Mouse (Mus musculus) intestine, postnatal 0 days (tissue): ENCODE results near the gene Ttc22. TPM values are rescaled to one million over a fixed set of nuclear protein-coding genes. Genes with fewer than 3 reads are reported as not detected.
A peak's percentile ranks its signal among the peaks of the same experiment; 100 is the strongest.

Experiments
- ATAC-seq: fragments of 200-750 bp; cut with Nextera tagmentation; 2 replicates; pipeline ENCODE4 v1.8.0; 2017; ENCODE audit warnings: mild to moderate bottlenecking, moderate TSS enrichment, moderate library complexity
- H3K27ac ChIP-seq: fragments of 300-500 bp; sonication (generic); 2 replicates; pipeline ENCODE4 v1.5.1; 2014; ENCODE audit warnings: mild to moderate bottlenecking, low read depth, low read length, moderate library complexity
- H3K27me3 ChIP-seq: fragments of 300-500 bp; sonication (generic); replicated peaks from 2 replicates; pipeline ENCODE4 v1.6.1; 2014; ENCODE audit warnings: low read length, mixed read lengths; ENCODE audit not compliant: control insufficient read depth, insufficient read depth
- H3K36me3 ChIP-seq: fragments of 300-500 bp; sonication (generic); 2 replicates; pipeline ENCODE4 v1.6.1; 2014; ENCODE audit warnings: mild to moderate bottlenecking, moderate library complexity; ENCODE audit not compliant: control insufficient read depth, insufficient read depth
- H3K4me1 ChIP-seq: fragments of 300-500 bp; sonication (generic); replicated peaks from 2 replicates; pipeline ENCODE4 v1.6.1; 2014; ENCODE audit warnings: antibody characterized with exemption, low read length, mixed read lengths; ENCODE audit not compliant: control insufficient read depth, insufficient read depth
- H3K4me2 ChIP-seq: fragments of 300-500 bp; sonication (generic); replicated peaks from 2 replicates; pipeline ENCODE4 v1.6.1; 2014; ENCODE audit warnings: low read depth, mild to moderate bottlenecking, moderate library complexity
- H3K4me3 ChIP-seq: fragments of 300-500 bp; sonication (generic); 2 replicates; pipeline ENCODE4 v1.5.1; 2014; ENCODE audit warnings: low read depth, low read length
- H3K9ac ChIP-seq: fragments of 300-500 bp; sonication (generic); 2 replicates; pipeline ENCODE4 v1.6.1; 2014; ENCODE audit warnings: mild to moderate bottlenecking, low read depth, low read length
- H3K9me3 ChIP-seq: fragments of 300-500 bp; sonication (generic); 2 replicates; pipeline ENCODE4 v1.6.1; 2016; ENCODE audit warnings: mixed run types; ENCODE audit not compliant: control insufficient read depth
- CTCF ChIP-seq: sonication (generic); IDR thresholded peaks from 2 replicates; pipeline ENCODE4 v1.5.1; 2016; ENCODE audit warnings: low read depth, mild to moderate bottlenecking, control low read depth, antibody characterized with exemption, moderate library complexity
- WGBS: fragments of 180-500 bp; shearing (Covaris S2); extraction: QIAGEN DNeasy Blood & Tissue Kit; methylation state at CpG from one replicate; pipeline ENCODE4 v1.1.7; 2014; 5-methylcytosine and 5-hydroxymethylcytosine counted together
- polyA plus RNA-seq: library from polyadenylated mRNA; unstranded; fragments of >200 nt; fragmentation: Nextera tagmentation; extraction: Ambion mirVana; gene quantifications from 2 replicates; pipeline ENCODE4 v1.2.1, GENCODE M21; 2015

Ttc22 gene
- polyA plus RNA-seq, 1 experiment from 2014 or later = 66.4 TPM

DNA sequence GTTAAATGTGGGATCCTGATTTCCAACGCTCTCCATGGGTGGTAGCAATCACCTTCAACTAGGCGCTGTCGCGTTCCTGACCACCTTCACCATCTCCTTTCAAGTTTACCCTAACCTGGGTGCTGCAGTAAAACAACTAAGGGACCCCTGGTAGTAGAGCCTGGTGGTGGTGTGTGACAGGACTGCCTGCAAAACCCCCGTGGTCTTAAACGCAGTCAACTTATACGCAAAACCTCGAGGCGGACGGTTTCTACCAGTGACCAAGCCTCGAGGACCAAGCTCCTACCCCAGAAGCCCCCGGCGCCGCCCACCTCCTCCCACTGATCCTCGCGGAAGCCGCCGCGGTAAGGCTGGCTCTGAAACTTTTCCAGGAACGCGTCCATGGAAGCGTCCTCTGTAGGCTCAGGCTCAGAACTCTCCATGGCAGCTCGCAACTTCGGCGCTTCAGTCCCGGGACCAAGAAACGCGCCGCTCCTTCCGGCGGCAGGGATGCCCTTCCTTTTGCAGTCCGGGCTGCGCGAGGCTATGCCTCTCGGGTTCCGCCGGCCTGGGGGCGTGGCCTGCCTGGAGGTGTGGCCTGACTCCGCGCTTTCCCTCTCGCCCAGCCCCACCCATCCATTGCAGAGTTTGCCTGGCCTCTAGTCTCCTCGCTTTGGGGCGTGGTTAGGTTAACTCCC lies 56.3 kb downstream of the Ttc22 start, which contains the start of gene Ttc4:
Gene Ttc4 (minus strand): TSS at position 503 of the 677 bp plus-strand sequence.
- Histone ChIP-seq H3K9ac (peak within 1 kb of the TSS; percentile 71), H3K4me2 (peak within 1 kb of the TSS; percentile 65), H3K4me3 (peak within 1 kb of the TSS; percentile 73), H3K4me1 (no peaks in the 10 kb centered on the region), H3K27me3 (no peaks in the 10 kb centered on the region), H3K36me3 (peaks cover 28% of the 10 kb centered on the region), H3K27ac (peak within 1 kb of the TSS; percentile 52; the same call in 1 of the 2 replicates), H3K9me3 (no peaks in the 10 kb centered on the region)
- TF ChIP-seq CTCF = peak; percentile 26; the same call in 1 of the 2 replicates
- peak; percentile 96 for ATAC-seq
- under 1% methylated on average over 43 of the region's 43 CpGs for WGBS

DNA sequence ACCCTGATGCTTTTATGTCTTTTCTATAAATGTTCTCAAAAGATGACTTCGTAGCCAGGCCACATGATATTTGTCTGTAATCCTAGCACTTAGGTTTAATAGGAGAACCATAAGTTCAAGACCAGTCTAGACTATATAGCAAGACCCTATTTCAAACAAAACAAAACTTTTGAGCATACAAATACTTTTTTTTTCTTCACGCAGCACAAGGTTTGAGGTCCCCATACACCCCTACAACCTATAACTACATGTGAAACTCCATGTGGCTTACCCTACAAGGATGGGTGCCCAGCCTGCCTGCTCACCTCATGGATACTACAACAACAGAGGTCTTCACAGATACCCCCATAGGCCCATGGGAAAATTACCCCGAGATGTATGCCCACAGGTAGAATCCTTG lies 56.9 kb downstream of the Ttc22 start:
- peak overlapping the region; percentile 73 for H3K4me3 ChIP-seq
- H3K27ac ChIP-seq = no peak overlapping the region
- ATAC-seq = no peak
- no peaks in the 10 kb centered on the region for H3K9me3 ChIP-seq
- no peak overlapping the region for H3K9ac ChIP-seq
- TF ChIP-seq CTCF = no peak
- H3K4me1 ChIP-seq = no peaks in the 10 kb centered on the region
- H3K27me3 ChIP-seq = no peaks in the 10 kb centered on the region
- 0 out of 2 replicates have a peak overlapping the region, but pooled peaks have one; percentile 14 for H3K4me2 ChIP-seq
- whole genome bisulfite sequencing = 45% methylated on average over 3 of the region's 3 CpGs
- H3K36me3 ChIP-seq = peaks cover 24% of the 10 kb centered on the region

DNA sequence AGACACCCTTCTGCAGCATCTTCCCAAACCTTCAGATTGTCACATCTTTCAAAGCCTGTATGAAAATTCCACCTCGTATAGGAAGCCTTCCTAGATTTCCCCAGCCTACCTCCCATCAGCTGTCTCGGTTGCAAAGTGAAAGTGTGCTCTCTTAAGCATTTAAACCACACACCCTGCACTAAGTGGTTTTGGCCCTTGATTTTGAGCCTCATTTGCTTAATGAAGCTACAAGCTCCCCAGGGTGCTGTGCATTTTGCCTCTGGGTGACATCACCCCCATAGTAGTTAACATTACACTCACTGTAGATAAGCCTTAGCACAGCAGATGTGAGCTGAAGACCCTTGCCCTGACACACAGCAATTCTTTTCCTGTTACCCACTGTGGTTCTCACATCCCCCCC lies 58.7 kb downstream of the Ttc22 start:
- H3K9ac ChIP-seq = no peak overlapping the region
- no peaks in the 10 kb centered on the region for H3K9me3 ChIP-seq
- no peak overlapping the region for H3K4me3 ChIP-seq
- ATAC-seq = no peak
- 48% methylated on average over 2 of the region's 2 CpGs for WGBS
- no peak for TF ChIP-seq CTCF
- H3K4me2 ChIP-seq = no peak overlapping the region
- H3K36me3 ChIP-seq = peaks cover 9% of the 10 kb centered on the region
- H3K27me3 ChIP-seq = no peaks in the 10 kb centered on the region
- H3K27ac ChIP-seq = no peak overlapping the region
- no peaks in the 10 kb centered on the region for H3K4me1 ChIP-seq

DNA sequence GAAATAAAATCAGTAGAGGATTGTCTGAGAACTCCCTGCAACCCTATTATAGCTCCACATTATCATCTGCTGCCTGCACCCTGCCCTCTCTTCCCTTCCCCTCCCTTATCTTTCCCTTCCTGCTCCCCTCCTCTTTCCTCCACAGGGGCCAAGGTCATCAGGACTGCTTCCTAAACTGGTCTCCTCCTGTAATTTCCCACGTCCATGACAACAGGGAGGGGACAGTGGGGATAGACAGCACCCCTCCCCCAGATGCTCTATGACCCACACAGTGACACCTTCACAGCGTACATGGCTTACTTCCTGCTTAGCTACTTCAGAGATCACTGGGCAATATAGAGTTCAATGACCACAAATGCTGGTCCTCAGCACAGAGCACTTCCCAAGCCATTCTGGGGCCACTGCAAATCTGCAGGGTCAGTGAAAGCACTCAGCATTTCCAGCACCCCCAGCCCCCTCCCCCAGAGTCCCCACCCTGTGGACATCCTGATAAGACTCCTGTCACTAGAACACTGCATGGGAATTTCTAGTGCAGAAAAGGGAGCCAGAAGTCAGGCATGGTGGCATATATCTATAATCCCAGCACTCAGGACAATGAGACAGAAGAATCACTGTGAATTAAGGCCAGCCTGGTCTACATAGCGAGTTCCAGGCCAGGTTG lies 66.5 kb downstream of the Ttc22 start:
- peak overlapping the region; percentile 17 for H3K27ac ChIP-seq
- WGBS = 21% methylated on average over 3 of the region's 3 CpGs
- no peak for TF ChIP-seq CTCF
- no peak overlapping the region for H3K4me3 ChIP-seq
- no peaks in the 10 kb centered on the region for H3K4me1 ChIP-seq
- H3K27me3 ChIP-seq = no peaks in the 10 kb centered on the region
- no peaks in the 10 kb centered on the region for H3K36me3 ChIP-seq
- peak; percentile 84 for ATAC-seq
- no peak overlapping the region for H3K4me2 ChIP-seq
- H3K9ac ChIP-seq = no peak overlapping the region
- H3K9me3 ChIP-seq = no peaks in the 10 kb centered on the region

Other genes with a start within 250 kb of the Ttc22 start
- 16.8 and 21.2 TPM in 2 replicates for gene Pcsk9, start 158.1 kb upstream of the Ttc22 start, polyA plus RNA-seq
- gene Bsnd, start 130.1 kb upstream of the Ttc22 start, polyA plus RNA-seq = not detected in 2 replicates
- gene Dhcr24, start 61.4 kb upstream of the Ttc22 start, polyA plus RNA-seq = 6.5 and 7.9 TPM in 2 replicates
- gene Lexm, start 5.2 kb upstream of the Ttc22 start, polyA plus RNA-seq = not detected in 2 replicates
- gene Pars2, start 28.6 kb downstream of the Ttc22 start, polyA plus RNA-seq = 6.7 TPM in 2 replicates
- gene Ttc4, start 56.5 kb downstream of the Ttc22 start, polyA plus RNA-seq = 29.7 and 35.0 TPM in 2 replicates
- gene Mroh7, start 108.5 kb downstream of the Ttc22 start, polyA plus RNA-seq = 0.33 TPM in 2 replicates
- gene Fam151a, start 111.5 kb downstream of the Ttc22 start, polyA plus RNA-seq = 0.25 and 0.31 TPM in 2 replicates
- gene Acot11, start 182.6 kb downstream of the Ttc22 start, polyA plus RNA-seq = 7.8 and 7.9 TPM in 2 replicates